Mouse (Mus musculus) lung, postnatal 14 days (tissue): Measurements from ENCODE around the gene Cdk10.
"Not testable (repeated sequence)": the region's sequence is repeated elsewhere in the genome, so short reads cannot be mapped to it uniquely, and the experiment has no call there.

Source experiments
- DNase-seq: peaks from one replicate; pipeline ENCODE4 v3.0.0; 2021

Cdk10 gene

DNA sequence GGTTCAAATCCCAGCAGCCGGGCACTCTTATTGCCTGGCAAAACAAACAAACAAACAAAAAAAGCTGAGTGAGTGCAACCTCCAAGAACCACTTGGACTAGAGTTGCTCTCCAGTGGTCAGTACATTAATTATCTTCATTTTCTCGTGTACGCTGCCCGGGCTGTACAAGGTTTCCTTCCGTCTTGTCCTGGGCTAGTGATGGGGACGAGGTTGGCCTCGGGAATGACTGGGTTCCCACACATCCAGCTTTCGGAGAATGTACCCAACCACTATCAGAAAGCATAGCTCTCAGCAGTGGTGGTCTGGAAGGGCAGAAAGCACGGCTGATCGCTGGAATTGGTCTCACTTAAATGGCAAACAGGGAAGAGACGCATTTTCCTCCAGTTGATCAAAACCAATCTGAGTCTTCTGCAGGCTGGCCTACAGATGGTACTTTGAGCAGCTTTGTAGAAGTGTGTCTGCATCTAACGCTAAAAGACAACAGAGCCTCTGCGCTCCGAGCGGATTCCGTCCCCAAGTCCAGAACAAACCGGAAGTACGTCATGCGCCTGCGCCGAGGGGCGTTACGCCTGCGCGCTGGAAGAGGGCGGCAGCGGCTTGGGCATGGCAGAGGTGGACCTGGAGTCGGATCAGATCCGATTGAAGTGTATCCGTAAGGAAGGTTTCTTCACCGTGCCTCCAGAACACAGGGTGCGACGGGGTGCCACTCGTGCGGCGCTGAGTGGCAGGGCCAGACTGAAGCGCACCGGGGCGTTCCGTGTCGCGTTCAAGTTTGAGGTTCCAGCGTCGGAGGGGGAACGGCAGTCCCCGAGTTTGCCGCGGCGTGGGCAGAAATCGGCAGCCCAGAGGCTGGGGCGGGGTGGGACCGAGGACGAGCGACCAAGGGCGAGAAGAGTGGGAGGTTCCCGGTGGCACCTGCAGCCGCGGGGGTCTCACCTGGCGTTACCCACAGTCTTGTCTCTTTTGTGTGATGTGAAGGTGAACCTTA, at the start of gene Cdk10:
Gene Cdk10 (plus strand): TSS at position 565 of the 989 bp plus-strand sequence.
- DNase-seq, result peak; percentile 94

DNA sequence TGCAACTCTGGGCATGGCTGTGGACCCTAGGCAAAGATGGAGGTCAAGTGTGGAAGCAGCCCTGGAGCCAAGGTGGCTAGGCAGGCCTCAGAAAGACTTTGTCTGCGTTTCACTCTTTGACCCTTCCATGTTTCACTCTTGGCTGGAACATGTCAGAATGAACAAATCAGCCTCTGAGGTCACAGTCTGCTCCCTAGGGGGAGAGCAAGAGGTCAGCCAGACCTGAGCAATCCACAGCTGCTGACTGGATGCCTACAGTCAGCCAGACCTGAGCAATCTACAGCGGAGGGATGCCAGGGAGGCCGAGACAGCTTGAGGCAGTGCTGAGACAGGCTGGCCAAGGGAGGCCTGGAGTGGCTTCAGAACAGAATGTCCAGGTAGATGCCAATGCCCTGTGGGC, 43.3 kb upstream of the Cdk10 start:
- peak; percentile 27 for DNase-seq

DNA sequence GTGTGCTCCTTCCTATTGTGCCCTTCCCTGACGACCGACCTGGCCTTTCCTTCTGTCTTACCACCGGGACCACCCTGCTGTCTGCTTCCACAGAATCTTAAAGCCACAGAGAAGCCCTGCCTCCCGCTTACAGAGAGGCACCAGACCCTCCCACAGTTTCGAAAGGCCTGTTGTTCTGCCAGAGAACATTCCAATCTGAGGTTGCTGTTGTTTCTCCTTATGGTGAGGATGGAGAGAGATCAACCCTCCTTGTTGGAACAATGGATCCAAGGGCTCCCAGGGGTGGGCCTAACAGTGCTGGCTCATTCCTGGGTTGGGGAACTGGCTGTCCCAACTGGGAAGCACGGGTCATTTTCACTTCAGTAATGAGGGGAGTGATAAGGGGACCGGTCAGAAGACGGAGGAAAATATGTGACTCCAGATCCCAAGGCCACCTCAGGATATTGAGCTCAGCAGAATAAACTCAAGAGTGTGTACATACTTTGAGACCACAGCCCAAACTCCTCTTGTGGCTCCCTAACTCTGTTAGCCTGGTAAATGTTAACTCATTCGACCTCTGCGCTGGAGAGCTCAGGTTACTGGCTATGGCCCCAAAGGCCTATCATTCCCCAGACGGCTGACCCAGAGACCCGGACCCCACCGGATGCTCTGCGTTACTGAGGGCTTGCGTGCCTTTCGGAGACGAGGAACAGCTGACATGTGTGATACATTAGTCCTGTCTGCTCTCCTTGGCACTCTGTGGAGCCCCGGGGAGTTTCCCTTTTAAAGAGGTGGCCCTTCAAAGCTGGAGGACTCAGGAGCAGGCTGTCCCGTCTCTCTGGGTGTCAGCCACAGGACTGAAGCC, 38.9 kb upstream of the Cdk10 start, which contains the start of gene Dpep1:
Gene Dpep1 (plus strand): TSS at position 677 of the 844 bp plus-strand sequence.
- DNase-seq, result peak; percentile 57

DNA sequence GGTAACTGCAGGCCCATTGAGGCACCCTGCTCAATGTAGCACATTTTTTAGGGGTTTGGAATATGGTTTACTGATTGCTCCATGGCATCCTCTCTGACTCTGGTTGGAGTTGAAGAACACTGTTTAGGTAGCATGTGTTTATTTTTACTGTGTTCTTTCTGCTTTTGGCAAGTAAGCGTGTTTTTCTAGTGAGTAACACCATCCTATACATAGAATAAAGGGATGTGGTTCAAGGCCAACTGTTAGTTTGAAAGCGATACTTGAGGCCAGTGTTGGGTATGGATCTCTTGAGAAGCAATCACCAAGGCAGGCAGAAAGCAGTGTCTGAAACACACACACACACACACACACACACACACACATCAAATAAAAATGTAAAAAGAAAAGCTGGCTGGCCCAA, 36.6 kb upstream of the Cdk10 start:
- no peak for DNase-seq

DNA sequence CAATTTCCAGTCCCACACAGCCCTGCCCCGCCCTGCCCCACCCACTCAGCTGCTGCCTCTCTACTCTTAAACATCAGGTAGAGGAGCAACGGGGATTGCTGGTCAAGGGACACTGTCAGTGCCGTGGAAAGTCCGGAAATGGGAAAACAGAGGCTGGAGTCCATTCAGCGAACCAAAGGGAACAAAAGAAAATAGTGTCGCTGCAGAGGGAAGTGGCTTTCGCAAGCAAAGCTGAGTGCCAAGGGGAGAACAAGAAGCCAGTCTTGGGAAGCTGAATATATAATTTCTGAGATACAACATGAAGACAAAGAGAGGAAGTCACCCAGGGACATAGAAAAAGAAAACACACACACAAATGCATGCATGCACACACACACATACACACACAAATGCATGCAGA, 35.8 kb upstream of the Cdk10 start:
- no peak for DNase-seq

DNA sequence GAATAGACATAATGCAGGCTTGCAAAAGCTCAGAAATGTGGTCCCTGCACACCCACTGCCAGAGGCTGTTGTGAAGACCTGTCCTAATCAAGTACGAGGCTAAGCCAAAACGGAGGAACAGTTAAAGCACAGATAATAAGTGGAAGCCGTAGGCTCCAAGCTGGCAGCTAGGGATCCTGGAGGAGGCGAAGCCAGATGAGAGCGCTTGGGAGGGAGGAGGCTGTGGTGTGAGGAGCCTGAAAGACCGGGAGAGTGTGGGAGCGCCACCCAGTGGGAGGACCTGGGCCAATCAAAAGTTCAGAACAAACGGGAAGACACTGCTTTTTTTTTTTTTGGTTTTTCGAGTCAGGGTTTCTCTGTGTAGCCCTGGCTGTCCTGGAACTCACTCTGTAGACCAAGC, 34.0 kb upstream of the Cdk10 start:
- peak; percentile 82 for DNase-seq

DNA sequence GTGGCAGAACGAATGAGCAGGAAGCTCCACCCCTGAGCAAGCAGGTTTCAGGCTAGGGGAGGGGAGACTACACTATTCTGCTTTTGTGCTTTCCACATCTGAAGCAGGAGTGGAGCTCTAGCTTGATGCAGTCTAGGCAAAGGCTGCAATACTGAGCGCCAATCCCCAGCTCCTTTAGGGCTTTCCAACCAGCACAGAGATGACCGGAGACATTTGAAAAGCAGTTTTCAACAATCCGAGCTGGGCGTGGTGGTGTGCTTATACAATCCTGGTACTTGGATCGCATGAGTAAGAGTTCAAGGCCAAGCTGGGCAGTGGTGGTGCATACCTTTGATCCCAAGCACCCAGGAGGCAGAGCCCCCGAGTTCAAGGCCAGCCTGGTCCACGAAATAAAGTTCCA, 32.7 kb upstream of the Cdk10 start:
- no peak for DNase-seq

DNA sequence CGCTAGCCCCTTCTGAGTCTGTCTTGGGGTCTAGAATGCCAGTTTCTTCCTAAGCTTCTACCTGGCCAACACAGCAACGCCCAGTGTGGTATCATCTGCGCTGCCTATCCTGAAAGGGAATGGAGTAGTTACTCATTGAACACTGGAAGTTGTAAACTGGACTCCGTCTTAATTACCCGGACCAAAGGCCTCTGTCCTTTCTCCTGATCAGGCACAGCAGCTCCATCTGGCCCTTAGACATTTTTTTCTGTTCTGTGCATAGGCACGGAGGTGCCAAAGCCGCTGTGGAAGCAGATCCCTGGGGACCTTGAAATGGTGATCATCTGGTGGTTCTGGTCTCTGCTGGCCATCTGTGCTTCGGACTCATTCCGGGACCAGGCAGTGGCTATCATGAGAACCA, 30.9 kb upstream of the Cdk10 start:
- DNase-seq, result no peak

DNA sequence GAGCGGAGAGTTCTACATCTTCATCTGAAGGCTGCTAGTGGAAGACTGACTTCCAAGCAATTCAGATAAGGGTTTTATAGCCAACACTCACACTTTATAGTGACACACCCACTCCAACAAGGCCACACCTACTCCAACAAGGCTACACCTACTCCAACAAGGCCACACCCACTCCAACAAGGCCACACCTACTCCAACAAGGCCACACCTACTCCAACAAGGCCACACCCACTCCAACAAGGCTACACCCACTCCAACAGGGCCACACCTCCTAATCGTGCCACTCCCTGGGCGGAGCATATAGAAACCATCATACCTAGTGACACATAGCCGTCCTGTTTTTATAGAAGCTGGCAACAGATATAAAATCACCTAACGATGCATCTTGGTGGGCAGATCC, 27.6 kb upstream of the Cdk10 start:
- DNase-seq, result not testable (repeated sequence)

DNA sequence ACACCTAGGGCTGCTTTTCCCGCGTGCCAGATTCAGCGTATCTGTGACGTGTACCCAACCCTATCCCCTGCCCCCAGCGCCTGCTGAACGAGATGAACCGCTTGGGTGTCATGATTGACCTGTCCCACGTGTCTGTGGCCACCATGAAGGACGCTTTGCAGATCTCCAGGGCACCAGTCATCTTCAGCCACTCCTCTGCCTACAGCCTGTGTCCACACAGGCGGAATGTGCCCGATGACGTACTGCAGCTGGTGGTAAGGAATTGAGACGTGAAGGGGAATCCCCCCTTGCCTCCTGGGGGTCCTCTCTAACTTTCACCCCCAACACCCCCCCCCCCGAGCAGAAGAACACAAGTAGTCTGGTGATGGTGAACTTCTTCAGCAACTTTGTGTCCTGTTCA, 24.8 kb upstream of the Cdk10 start:
- DNase-seq, result no peak

DNA sequence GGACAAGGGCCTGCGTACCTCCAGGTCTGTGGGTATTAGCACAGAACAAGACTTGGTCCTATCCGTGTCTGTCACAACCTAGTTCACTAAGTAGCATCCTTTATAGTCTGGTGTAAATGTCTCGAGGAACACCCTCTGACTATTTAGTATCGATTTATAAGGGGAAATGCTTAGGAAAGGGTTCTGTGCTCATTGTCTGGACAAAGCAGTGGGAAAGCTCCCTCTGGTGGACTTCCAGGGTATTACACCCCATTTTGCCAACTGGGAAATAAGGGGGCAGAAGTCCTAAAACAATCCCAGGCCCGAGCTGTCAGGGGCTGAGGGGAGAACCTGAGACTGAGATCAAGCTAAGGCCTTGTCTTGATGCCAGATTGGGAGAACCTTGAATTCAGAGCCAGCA, 22.4 kb upstream of the Cdk10 start:
- DNase-seq, result peak; percentile 85

DNA sequence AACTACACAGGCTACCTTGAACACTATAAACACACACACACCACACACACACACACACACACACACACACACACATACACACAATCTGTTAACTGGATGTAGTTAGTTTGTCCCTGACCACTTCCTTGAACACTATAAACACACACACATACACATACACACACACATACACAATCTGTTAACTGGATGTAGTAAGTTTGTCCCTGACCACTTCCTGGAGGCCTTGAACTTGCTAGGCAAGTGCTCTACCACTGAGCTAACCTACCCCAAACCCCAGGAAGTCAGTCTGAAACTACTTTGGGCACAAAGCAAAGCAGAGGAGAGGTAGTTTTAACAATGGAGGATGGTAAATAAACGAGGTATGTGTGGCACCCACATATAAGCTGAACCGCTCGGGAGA, 21.1 kb upstream of the Cdk10 start:
- no peak for DNase-seq

DNA sequence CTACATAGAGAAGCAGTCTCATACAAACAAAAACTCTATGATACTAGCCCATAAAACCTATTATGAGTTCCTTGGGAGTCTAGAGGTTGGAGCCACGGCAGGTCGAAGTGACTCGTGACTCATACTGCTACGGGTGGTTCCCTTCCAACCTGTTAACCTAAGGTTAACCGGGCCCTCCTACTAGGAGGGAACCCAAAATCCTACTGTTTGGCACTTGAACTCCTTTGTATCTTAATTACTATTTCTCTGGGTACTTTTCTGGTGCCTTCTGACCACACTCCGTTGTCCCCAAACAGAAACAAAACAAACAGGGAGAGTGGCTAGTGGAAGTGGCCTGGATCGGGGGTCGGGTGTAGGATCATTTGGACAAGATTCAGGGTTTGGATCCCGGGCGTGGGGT, 12.8 kb upstream of the Cdk10 start:
- DNase-seq, result no peak

DNA sequence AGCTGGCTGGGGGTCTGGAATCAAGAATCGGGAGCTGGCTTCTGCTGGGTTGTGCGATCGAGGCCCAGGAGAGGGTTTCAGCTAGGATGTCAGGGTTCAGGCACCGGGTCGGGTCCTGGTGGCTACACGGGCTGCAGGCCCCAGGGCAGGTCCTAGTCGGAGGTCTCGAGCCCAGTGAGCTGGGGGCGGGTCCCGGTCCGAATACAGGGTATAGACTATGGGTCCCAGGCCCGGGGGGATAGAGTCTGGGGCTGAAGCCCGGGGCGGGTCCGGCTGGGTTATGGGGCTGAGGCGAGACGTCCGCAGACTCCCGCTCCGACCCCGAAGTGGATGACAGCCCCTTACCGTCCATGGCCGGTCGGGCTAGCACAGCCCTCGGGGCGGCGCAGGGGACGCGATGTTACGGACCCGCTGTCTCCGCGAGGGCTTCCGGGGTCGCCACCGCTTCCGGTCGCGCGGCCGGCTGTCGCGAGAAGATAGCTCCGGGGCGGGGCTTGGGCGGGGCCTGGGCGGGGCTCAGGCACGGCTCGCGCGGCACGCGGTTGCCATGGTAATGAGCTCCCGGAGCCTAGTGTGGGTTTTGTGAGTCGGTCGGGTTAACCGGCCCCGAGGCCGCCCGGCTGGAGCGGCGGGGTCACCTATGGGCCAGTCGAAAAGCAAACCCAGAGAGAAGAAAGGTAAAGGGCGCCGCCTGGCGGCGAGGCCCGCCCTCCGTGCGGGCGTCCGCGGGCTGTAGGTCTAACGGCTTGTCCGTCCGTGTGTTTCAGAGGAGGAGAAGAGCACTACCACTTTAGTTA, 12.1 kb upstream of the Cdk10 start, which contains the start of the genes Chmp1a and Spata33:
Gene Chmp1a (minus strand): TSS at position 443 of the 797 bp plus-strand sequence.
Gene Spata33 (plus strand): TSS at position 512 of the 797 bp plus-strand sequence.
- peak; percentile 90 for DNase-seq

DNA sequence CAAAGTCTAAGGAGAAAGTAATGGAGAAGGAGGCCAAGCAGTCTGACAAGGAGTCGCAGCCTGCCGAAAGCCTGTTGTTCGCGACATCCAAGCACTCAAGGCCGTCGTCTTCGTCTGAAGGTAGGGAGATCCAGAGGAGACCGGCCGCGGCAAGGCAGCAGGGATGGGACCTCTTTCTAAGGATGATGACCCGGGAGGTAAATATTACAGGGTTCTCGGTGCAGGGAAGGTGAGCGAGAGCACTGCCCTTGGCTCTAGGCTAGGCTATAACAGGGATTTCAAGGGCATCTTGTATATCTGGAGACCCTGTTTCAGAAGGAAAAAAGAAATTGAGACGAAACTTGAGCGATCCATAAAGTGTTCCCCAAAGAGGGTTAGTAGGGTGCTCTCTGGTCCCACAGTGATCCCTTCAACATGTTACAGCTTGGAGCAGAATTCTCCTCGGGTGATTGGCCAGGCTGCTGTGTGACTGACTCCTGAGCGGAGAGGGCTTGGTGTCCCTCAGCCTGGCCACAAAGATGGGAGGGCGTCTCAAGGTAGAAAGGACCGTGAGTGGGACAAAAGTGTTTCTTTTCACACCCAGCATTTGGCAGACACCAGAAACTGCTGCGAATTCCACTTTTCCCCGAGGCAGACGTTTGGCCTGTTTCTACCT, 11.4 kb upstream of the Cdk10 start:
- DNase-seq, result no peak

DNA sequence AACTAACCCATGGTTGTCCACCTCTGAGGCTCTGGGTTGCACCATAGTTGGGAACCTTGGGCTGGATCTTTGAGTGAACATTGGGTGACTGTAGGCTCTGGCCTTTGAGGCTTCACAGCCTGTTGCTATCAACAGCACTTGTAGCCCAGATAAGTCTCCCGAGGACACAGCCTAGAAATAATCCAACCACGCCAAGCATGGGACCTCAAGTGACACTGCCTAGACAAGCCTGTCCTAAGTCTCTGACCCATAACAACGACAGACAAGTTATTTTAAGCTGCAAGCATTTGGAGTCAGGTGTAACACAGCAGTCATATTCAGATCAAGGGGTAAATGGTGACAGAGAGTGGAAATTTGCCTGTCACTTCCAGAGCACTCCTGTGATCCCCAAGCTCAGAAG, 9.2 kb upstream of the Cdk10 start:
- no peak for DNase-seq

DNA sequence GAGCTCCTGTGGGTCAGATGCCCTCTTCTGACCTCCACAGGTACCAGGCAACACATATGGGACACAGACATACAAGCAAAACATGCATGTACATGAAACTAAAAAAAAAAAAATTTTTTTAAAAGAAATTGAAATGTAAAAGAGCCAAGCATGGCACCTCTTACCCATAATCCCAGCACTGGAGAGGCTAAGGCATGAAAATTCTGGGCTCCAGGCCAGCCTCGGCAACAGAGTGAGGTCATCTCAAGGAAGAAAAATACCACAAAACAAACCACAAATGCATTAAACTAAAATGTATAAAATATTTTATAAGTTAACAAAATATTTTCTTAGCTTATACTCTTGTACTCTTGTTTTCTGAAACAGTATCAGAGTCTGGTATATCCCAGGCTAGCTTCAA, 3.7 kb upstream of the Cdk10 start:
- no peak for DNase-seq

DNA sequence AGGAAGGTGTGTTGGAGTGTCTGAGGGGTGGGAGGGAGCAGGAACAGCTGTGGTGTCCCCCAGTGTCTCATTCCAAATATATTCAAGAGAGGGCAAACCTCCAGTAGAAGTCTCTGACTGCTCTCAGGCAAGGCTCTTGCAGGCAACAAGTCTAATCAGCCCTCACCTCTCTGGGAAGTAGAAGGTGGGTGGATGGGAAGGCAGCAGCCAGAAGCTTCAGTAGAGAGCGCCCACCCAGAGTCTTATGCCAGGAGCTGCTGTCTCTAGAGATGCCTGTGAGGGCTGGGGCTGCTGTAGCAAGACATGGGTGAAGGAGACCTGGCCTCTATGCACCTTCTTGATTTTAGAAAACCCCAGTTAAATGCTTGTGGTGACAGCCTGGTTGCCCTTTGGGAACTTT, 3.8 kb downstream of the Cdk10 start:
- no peak for DNase-seq

DNA sequence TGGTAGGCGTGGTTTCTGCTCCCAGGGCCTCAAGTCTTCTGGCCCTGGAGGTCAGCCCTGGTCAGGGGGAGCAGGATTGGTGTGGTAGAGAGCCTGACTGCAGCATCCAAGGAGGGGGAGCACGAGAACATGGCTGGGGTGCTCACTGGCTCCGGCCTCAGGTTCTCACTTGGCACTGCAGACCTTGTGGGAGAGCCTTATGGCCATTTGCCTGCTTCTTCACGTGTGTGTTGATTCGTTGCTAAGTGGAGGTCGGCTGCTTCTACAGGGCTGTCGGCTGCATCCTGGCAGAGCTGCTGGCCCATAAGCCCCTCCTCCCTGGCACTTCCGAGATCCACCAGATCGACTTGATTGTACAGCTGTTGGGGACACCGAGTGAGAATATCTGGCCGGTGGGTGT, 5.7 kb downstream of the Cdk10 start:
- not testable (repeated sequence) for DNase-seq

DNA sequence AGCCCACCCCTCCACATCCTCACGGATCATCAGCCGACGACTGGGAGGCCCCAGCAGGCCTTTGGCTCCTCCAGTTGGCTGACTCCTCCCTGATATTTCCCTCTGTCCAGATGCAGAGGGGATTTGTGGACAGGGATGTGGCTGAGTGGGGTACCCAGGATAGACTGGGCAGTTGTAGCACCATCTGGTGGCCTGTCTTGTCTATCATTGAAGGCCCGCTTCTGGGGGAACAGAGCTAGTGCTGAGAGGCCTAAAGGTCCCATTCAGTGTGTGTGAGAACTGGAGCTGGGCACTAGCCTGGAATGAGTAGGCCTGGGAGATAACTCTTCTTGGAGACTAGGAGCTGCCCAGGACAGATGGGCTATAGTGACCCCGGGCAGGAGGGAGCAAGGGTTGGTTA, 7.1 kb downstream of the Cdk10 start:
- no peak for DNase-seq

DNA sequence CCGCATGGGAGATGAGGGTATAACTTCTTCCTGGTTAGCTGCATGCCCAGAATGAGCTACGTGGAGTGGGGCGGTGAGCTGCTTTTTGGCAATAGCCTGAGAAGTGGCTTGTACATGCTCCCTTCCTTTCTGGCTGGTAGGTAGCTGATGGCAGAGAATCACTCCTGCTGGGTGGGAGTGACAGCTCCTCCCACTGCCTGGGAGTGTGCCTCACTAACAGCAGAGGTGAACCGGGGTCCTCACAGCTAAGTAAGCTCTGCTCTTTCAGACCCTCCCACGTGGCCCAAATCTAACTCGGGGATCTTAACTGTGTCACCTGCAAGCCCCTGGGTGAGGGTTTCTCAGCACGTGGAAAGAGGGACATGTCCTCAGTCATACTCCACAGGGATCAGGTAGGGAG, 7.9 kb downstream of the Cdk10 start:
- DNase-seq, result no peak

DNA sequence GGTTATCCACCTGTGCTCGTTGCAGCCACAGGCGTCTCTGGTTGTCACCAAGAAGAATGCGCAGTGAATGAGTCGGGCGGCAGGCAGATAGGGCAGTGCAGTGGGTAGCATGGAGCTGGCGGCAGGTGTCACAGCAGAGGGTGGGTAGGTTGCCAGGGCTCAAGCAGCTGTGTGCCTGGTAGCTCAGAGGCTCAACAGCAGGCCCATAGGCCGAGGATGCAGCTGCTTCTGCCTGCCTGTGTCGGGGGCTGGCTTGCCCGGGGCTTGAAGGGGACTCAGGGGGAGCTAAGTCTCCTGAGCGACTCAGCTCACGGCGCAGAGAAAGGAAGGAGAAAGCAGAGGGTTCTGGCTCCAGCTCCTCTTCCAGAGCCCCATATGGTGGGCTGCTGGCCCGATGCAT, 8.7 kb downstream of the Cdk10 start:
- DNase-seq, result no peak
